Mouse (Mus musculus): ENCODE data around the gene Rad54l2.

Gene Rad54l2

DNA sequence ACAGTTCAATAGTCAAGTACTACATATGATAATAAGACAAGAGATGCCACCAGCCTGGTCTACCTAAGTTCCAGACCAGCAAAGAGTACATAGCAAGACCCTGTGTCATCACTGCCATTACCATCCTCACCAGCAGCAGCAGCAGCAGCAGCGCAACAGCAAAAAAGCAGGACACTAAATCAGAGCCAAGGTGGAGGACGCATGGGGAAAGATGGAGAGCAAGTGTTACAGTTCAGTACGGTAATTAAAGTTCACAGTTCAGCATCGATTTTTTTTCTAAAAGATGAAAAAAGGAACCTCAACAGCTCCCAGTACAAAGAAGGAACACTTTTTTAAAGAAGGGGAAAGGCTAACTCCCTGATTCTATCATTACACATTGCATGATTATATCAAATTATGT lies 33.2 kb downstream of the Rad54l2 start:
- intact Hi-C loops (cut with DNase I), result no loop called here

DNA sequence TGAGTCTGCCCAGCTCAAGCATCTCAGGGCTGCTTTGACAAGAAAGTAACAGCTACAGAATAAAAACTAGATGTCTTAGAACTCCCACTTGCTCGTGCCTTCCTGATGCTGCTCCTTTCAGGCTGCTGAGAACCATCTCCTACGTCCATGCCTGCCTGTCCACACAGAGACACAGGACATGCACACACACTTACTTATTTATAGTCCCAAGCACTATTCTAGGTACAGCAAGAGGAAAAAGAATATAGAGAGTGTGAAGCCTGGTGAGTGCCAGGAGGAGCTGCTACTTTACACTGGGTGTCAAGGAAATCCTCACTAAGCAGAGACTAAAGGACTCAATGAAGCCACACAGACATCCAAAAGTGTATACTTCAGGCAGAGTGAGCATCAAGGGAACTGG lies 34.7 kb downstream of the Rad54l2 start:
- intact Hi-C loops (cut with DNase I), result no loop called here

GRCm38 (mm10) chr9:106752135-106752534 lies 36.9 kb downstream of the Rad54l2 start:
- intact Hi-C loops (cut with DNase I), result no loop called here

DNA sequence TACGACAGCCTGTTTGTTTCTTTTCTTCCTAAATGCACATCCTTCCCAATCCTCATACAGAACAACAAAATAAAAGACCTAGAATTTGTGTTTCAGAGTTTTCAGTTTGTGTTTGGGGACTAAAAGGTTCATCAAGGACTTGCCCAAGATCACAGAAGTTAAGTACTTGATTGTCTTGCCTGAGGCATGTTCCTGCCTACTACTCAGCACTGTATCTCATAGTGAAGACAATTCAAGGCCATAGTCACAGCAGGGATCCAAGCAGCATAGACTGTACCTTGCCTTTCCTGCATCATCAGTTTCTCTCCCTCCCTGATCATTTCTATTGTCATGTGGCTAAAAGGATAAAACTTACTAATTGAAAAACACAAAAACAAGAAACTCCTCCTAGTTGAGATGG lies 49.0 kb downstream of the Rad54l2 start:
- intact Hi-C loops (cut with DNase I), result no loop called here

GRCm38 (mm10) chr9:106739056-106739455 lies 49.9 kb downstream of the Rad54l2 start:
- intact Hi-C loops (cut with DNase I), result no loop called here

DNA sequence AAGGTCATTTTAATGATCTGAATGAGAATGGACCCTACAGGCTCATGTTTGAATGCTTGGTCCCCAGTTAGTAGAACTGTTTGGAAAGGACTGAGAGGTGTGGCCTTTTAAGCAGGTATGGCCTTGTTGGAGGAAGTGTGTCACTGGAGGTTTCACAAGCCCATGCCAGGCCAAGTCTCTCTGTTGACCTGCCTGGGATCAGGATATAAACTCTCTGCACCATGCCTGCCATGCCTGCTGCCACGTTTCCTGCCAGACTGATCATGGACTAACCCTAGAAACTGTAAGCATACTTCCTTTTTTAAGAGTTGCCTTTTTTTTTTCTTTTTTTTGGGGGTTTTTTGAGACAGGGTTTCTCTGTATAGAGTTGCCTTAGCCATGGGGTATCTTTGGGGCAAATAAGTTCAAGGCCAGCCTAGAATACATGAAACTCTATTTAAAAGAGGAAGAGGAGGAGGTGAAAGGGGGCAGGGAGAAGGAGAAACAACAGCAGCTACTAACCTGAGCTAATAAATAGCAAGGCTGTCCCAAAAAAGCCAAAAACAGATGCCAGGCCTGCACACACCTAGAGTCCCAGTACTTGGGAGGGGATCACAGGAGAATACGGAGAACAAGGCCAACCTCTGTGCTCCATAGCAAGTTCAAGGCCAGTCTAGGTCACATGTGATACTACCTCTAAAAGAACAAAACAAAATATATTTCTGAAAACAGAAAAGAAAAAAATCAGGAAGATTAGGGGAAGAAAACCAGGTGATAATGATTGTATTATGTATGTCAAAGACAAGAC lies 50.6 kb downstream of the Rad54l2 start:
- intact Hi-C loops (cut with DNase I), result no loop called here

- intact Hi-C loops (cut with DNase I), result no loop called here
Measured at GRCm38 (mm10) chr9:106733690-106734089, 55.3 kb downstream of the Rad54l2 start.

- intact Hi-C loops (cut with DNase I), result no loop called here
Measured at GRCm38 (mm10) chr9:106729416-106729815, 59.6 kb downstream of the Rad54l2 start.

DNA sequence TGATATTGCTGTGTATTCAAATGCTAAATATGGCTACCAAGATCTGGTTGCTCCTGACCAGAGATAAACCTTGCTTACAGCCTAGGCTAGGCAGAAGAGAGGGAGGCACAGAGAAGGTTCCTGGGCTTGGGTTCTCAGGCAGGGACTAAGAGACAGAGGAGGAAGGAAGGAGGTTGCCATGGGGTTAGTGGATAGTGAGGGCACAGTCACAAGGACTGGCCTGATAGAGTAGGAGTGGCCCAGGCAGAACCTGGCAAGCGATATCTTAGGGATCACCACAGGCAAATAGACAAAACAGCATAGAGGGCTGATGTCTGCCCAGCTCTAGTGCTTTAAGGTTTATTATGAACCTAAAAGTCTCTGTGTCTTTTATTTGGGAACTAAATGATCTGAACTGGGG lies 62.1 kb downstream of the Rad54l2 start:
- intact Hi-C loops (cut with DNase I), result no loop called here

DNA sequence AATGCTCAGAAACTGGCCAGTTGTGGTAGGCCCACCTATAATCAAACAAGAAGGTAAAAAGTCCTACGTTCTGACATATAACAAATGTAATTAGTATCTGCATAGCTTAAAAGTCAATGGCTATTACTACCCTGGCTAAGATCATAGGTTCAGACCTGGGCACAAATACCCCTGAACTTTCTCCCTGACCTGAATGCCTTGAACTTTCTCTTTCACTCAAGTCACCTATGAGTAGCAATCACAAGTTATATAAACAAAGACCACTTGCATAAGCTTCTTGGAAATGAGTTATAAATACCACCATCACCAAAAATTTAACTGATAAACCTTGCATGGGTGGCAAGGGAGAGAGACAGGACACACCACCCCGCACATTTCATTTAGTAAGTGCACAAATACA lies 63.6 kb downstream of the Rad54l2 start:
- intact Hi-C loops (cut with DNase I), result no loop called here

- intact Hi-C loops (cut with DNase I), result no loop called here
Measured at GRCm38 (mm10) chr9:106724864-106725263, 64.1 kb downstream of the Rad54l2 start.

DNA sequence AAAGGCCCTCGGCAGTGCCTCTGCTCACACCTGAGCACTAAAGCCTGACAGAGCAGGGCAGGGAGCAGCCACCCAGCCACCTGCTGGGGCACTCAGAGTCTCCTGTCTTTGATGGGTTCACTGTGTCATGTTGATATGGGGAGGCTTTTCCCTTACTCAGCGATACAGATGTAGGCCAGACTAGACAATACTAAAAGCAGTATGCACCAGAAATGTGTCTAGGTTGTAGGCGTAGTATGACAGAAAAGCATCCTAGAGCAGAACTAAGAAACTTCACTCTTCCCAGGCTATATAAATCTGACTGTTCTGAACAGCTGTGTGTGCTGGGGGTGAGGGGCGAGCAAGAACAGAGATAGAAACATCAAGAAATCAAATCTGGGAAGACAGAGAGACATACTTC lies 72.3 kb downstream of the Rad54l2 start:
- intact Hi-C loops (cut with DNase I), result no loop called here

- intact Hi-C loops (cut with DNase I), result no loop called here
Measured at GRCm38 (mm10) chr9:106716232-106716631, 72.8 kb downstream of the Rad54l2 start.

- intact Hi-C loops (cut with DNase I), result no loop called here
Measured at GRCm38 (mm10) chr9:106712470-106712869, 76.5 kb downstream of the Rad54l2 start.

- intact Hi-C loops (cut with DNase I), result no loop called here
Measured at GRCm38 (mm10) chr9:106692973-106693481, 96.0 kb downstream of the Rad54l2 start.

DNA sequence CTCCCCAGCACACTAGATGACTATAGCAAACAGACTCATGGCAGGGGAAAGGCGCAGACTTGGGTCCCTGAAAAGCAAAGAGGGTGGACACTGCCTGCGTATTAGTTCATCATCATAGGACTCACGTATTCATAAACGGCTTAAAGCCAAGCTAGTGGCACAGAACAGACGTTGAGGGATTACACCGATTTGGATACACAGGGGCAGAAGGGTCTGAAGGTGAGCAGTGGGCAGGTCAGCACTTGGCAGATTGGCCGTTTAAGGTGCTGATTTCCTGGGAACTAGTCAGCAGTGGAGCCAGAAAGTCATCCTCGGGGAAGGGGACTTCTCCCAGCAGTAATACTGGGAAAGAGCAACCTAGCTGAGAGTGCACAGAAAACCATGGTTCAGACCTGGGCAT lies 100.2 kb downstream of the Rad54l2 start:
- intact Hi-C loops (cut with DNase I), result loop anchor here (5.0 kb wide), 2 partner anchors 128 to 603 kb away; no protein-coding TSS in a partner anchor

DNA sequence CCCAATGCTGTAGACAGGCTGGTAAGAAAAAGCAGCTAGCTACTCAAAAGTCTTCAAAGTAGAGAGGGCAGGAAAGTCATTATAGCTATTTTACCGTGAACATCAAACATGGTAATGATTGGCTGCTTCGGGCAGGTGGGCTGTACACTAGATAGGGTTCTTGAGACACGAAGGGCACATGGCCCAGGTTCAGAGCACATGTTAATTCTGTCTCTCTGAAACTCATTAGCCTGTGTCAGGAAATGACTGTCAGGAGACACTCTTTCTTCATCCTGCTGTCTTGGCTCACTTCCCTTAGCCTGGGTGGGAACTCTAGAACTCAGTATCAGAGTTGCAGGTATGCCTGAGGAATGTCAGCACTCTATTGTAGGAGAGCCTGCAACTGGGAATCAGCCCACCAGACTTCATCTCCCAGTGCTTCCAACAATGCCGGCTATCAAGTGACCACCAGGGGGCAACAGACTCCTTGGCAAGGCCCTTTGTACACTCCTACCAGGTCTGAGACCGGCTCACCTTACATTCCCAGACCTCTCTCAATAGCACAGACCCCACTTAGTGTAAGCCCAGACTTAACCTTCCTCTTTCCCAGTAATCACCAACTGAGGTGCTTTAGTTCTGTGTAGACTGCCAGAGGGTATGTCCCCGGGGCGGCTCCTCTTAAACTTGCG lies 101.9 kb downstream of the Rad54l2 start:
- intact Hi-C loops (cut with DNase I), result loop anchor here (5.0 kb wide), 2 partner anchors 130 to 605 kb away; no protein-coding TSS in a partner anchor

GRCm38 (mm10) chr9:106685249-106686101 lies 103.5 kb downstream of the Rad54l2 start, which contains the start of gene Tex264:
TSS of gene Tex264 (minus strand) at chr9:106685927.
- intact Hi-C loops (cut with DNase I), result loop anchor here (5.0 kb wide), 2 partner anchors 132 to 607 kb away; no protein-coding TSS in a partner anchor

DNA sequence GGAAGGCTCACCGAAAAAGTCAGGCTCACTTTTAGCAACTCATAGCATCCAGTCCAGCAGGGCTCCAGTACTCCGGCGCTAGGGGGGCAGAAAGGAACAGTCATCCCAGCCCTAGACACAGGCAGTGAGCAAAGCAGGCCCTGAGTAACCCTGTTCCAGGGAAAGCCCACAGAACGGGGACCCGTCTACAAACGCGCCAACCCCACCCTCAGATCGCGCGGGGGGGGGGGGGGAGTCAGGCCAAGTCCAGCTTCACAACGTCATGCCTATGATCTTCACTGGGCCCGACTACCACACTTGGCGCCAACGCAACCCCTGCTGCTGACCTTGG lies 104.1 kb downstream of the Rad54l2 start:
- intact Hi-C loops (cut with DNase I), result loop anchor here (5.0 kb wide), 2 partner anchors 132 to 607 kb away; no protein-coding TSS in a partner anchor

DNA sequence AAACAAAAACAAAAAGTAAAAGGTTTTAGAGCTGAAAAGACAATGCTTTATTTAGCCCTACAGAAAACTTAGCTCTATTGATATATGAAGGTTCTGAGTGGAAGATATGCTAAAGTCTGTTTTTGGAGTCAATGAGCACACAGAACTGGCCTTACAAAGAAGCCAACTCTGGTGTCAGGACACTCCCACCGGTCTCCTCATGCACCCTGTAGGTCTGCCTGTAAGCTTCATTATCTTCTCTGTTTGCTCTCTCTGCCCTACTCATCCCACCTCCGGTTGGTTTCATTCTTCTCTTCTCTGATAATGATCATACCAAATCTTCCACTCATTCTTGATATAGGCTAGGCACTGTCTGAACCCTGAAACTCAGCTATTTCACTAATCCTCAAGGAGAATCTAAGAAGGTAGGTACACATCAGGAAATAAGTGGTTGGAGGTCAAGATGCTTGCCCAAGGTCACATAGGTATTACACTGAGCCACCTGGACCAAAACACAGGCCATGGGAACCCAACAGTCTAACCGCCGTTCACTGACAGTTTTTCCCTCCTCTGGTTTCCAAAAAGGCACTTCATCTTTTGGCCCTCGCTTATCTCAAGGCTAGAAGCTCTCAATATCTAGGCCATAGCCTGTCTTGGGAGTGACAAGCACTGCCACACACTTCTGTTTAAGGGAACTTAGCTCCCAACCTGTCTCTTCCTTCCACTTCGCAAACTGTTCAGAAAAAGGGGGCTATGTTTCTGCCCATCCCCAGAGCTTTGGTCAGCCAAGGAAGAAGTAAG lies 104.7 kb downstream of the Rad54l2 start:
- intact Hi-C loops (cut with DNase I), result no loop called here

- intact Hi-C loops (cut with DNase I), result no loop called here
Measured at GRCm38 (mm10) chr9:106681026-106681425, 108.0 kb downstream of the Rad54l2 start.
